Mouse (Mus musculus) liver, embryonic 14.5 days (tissue): ENCODE measurements around the gene Armc9. TPM values are rescaled to one million over a fixed set of nuclear protein-coding genes. Genes with fewer than 3 reads are reported as not detected.

ENCODE experiments used
- ATAC-seq: fragments of 200-750 bp; cut with Nextera tagmentation; 2 replicates; pipeline ENCODE4 v1.8.0; 2017; ENCODE audit warnings: moderate number of reproducible peaks, mild to moderate bottlenecking, moderate library complexity; ENCODE audit not compliant: insufficient read depth
- DNase-seq, 3 experiments: peaks; one replicate each; pipeline ENCODE4 v3.0.0-alpha.2; 2012 to 2013; ENCODE audit warnings: low read depth in 3 of 3, low spot score in 3 of 3
- H3K27ac ChIP-seq: fragments of 300-500 bp; sonication (generic); 2 replicates; pipeline ENCODE4 v1.5.1; 2014; ENCODE audit warnings: moderate library complexity, mild to moderate bottlenecking, control low read depth, inconsistent platforms
- H3K27me3 ChIP-seq: fragments of 300-500 bp; sonication (generic); 2 replicates; pipeline ENCODE4 v1.6.1; 2014; ENCODE audit warnings: mild to moderate bottlenecking, low read length, moderate library complexity; ENCODE audit not compliant: control insufficient read depth, insufficient read depth
- H3K36me3 ChIP-seq: fragments of 300-500 bp; sonication (generic); replicated peaks from 2 replicates; pipeline ENCODE4 v1.6.1; 2014; ENCODE audit warnings: low read depth; ENCODE audit not compliant: control insufficient read depth, insufficient read depth
- H3K4me1 ChIP-seq, 2 experiments: fragments of 200-500 bp in 1 of 2; fragments of 300-500 bp in 1 of 2; sonication (generic) in 1 of 2; replicated peaks; 2 replicates each; pipeline ENCODE4 v1.6.1; 2012 to 2014; ENCODE audit warnings: antibody characterized with exemption in 1 of 2, inconsistent platforms in 1 of 2, low read length in 1 of 2; ENCODE audit not compliant: control insufficient read depth in 2 of 2, insufficient read depth in 2 of 2
- H3K4me2 ChIP-seq: fragments of 300-500 bp; sonication (generic); 2 replicates; pipeline ENCODE4 v1.6.1; 2014; ENCODE audit warnings: low read depth, mild to moderate bottlenecking, control low read depth, moderate library complexity
- H3K4me3 ChIP-seq, 2 experiments: fragments of 200-500 bp in 1 of 2; fragments of 300-500 bp in 1 of 2; sonication (generic) in 1 of 2; 2 replicates each; pipeline ENCODE4 v1.5.1; 2012 to 2014; ENCODE audit warnings: low read depth in 2 of 2, low read length in 2 of 2, mild to moderate bottlenecking in 2 of 2, control low read depth in 1 of 2, inconsistent platforms in 1 of 2, moderate library complexity in 1 of 2; ENCODE audit not compliant: insufficient read depth in 1 of 2
- H3K9ac ChIP-seq: fragments of 300-500 bp; sonication (generic); replicated peaks from 2 replicates; pipeline ENCODE4 v1.6.1; 2014; ENCODE audit warnings: mild to moderate bottlenecking, control low read depth, moderate library complexity
- H3K9me3 ChIP-seq: fragments of 300-500 bp; sonication (generic); 2 replicates; pipeline ENCODE4 v1.6.1; 2016; ENCODE audit warnings: low read length, mixed read lengths; ENCODE audit not compliant: control insufficient read depth
- CTCF ChIP-seq: IDR thresholded peaks from 2 replicates; pipeline ENCODE4 v1.5.1; 2016; ENCODE audit warnings: antibody characterized with exemption, low read depth, control low read depth
- EP300 ChIP-seq: IDR thresholded peaks from 2 replicates; pipeline ENCODE4 v1.6.1; 2016; ENCODE audit warnings: antibody characterized with exemption, low read depth
- WGBS: fragments of 180-500 bp; shearing (Covaris S2); extraction: QIAGEN DNeasy Blood & Tissue Kit; methylation state at CpG from one replicate; pipeline ENCODE4 v1.1.7; 2014; ENCODE audit not compliant: insufficient replicate concordance; 5-methylcytosine and 5-hydroxymethylcytosine counted together
- polyA plus RNA-seq, 2 experiments: library from polyadenylated mRNA; depleted of rRNA in 1 of 2; stranded (reverse) in 1 of 2; unstranded in 1 of 2; fragments of >200 nt; fragmentation: Nextera tagmentation in 1 of 2; extraction: Ambion mirVana in 1 of 2; gene quantifications; 2 replicates each; pipeline versions ENCODE4 v1.2.1 to v1.2.3; 2012 to 2014

Armc9 gene
- polyA plus RNA-seq, 2 experiments: 5.5 to 8.4 TPM

DNA sequence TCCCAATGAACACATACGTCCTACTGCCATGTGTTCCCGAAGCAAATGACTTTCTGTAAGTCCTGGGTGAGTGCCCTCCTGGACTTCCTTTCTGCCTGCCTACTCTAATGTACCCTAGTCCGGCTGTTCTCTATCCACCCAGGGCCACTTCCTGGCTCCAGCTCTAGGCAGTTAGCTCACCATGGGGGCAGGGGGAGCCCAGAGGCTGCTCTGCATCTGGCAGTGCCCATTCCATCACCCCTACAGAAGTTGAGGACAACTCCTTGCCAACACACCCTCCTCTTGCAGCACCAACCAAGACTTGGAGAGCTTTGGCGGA is 114.6 kb downstream of the Armc9 start:
- ATAC-seq (no peak), DNase-seq (no peak)
- Histone ChIP-seq H3K27me3 (no peaks in the 10 kb centered on the region), H3K4me2 (no peak overlapping the region), H3K9ac (no peak overlapping the region), H3K4me1 (peaks cover 5 to 19% of the 10 kb centered on the region in 2 experiments), H3K4me3 (no peak overlapping the region), H3K9me3 (no peaks in the 10 kb centered on the region), H3K27ac (no peak overlapping the region), H3K36me3 (no peaks in the 10 kb centered on the region)
- TF ChIP-seq EP300 (no peak), CTCF (no peak)
- WGBS: 37% methylated on average over 4 of the region's 4 CpGs

DNA sequence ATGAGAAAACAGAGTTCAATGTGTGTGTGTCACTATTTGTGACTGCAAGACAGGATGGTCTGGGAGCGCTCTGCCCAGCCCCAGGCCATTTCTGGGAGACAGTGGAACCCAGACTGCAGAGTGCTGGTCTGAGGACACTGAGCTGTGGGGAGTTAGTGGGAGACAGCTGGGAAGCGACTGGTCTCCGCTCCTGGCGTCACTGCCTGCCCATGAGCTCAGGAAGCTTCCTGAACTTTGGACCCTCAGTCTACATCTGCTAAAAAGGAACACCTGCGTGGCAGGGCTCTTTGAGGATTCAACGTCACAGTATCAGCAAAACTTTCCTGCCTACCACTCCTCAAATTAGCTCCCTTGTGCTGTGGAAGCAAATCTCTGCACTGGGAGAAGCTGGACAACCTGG is 117.1 kb downstream of the Armc9 start:
- ATAC-seq: no peak

DNA sequence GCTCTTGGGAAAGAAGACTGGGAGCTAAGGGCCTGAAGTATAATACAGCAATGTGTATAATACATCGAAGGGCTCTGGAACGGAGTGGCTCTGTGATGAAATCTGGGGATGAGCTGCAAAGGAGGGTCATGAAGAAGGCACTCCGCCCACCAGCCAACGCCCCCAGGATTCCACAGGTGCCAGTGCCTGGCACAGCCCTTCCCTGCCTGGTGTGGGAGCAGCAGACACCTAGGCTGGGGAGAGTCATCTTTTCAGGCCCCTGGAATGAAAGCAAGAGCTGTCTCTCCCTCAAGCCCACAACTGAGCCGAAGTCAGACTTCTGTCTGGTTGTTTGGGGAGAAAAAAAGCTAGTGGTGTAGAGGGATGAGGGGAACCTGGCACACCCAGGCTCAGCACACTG is 122.5 kb downstream of the Armc9 start:
- Histone ChIP-seq H3K4me3 (no peak overlapping the region), H3K9me3 (no peaks in the 10 kb centered on the region), H3K9ac (no peak overlapping the region), H3K27me3 (no peaks in the 10 kb centered on the region), H3K4me2 (no peak overlapping the region), H3K36me3 (no peaks in the 10 kb centered on the region), H3K4me1 (no peaks in the 10 kb centered on the region), H3K27ac (no peak overlapping the region)
- ATAC-seq: no peak
- no peak for DNase-seq
- 78% methylated on average over 5 of the region's 5 CpGs for WGBS
- no peak for TF ChIP-seq CTCF

More for the DNA sequence above, 117.1 kb downstream of the Armc9 start:
- Histone ChIP-seq H3K36me3 (no peaks in the 10 kb centered on the region), H3K4me1 (peaks cover 5 to 15% of the 10 kb centered on the region in 2 experiments), H3K9me3 (no peaks in the 10 kb centered on the region), H3K9ac (no peak overlapping the region), H3K4me3 (no peak overlapping the region), H3K27me3 (no peaks in the 10 kb centered on the region), H3K4me2 (no peak overlapping the region), H3K27ac (no peak overlapping the region)
- no peak for TF ChIP-seq CTCF
- no peak for TF ChIP-seq EP300
- 71% methylated on average over 6 of the region's 6 CpGs for WGBS
- no peak for DNase-seq

DNA sequence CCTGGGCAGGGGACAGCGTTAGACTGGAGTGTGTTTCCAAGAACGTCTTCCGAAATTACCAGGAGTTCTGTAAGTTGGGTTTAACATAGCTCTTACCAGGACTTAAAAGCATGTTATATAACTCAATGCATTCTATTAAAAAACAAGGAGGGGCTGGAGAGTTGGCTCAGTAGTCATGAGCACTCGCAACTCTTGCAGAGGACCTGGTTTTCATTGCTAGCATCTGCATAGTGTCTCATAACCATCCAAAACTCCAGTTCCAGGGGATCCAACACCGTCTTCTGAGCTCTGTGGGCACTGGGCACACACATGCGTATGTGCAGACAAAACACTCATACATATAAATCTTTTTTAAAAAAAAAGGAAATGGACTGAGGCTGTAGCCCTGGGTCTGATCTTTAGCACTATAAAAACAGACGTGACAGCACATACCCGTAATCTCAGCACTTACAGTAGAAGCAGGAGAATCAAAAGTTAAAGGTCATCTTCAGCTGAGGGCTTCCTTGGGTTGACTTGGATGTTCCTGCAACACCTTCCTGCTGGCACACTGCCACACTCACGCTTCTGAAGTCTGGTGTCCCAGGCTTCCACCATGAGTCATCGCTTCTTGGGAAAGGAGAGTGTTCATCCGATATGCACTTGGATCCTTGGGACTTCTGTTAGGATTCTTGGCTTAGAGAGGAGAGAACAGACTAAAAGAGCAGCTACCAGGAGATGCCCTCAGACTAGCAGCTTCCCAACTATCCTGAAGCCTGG is 127.4 kb downstream of the Armc9 start:
- ATAC-seq: no peak
- H3K27ac ChIP-seq: no peak overlapping the region

DNA sequence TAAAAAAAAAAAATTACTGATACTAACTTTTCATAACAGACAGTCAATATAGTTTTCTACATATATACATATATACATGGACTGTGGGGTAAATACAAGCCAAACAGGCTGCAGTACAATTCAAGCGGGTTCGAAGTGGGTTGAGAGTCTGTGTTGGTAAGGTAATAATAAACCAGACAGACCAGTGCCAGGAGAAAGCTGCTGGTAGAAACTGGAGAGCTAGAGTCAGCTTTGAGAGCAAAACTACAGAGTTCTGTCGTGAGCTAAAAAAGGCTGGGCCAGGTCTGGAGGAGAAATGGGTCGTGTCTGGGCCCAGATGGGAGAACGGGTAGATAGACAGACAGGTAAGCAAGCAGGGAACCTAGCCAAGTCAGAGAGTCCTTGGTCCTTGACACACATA is 129.5 kb downstream of the Armc9 start:
- no peak overlapping the region for H3K27ac ChIP-seq
- no peaks in the 10 kb centered on the region for H3K27me3 ChIP-seq
- no peak overlapping the region for H3K4me2 ChIP-seq
- H3K4me1 ChIP-seq: no peaks in the 10 kb centered on the region
- DNase-seq (no peak), ATAC-seq (no peak)
- no peaks in the 10 kb centered on the region for H3K9me3 ChIP-seq
- H3K36me3 ChIP-seq: no peaks in the 10 kb centered on the region
- no peak overlapping the region for H3K4me3 ChIP-seq
- H3K9ac ChIP-seq: no peak overlapping the region
- WGBS: 71% methylated on average over 5 of the region's 5 CpGs
- TF ChIP-seq EP300: no peak
- TF ChIP-seq CTCF: no peak

More for the DNA sequence above, 127.4 kb downstream of the Armc9 start:
- no peak overlapping the region for H3K4me2 ChIP-seq
- 76% methylated on average over 11 of the region's 11 CpGs for WGBS
- no peaks in the 10 kb centered on the region for H3K27me3 ChIP-seq
- TF ChIP-seq EP300: no peak
- no peak for TF ChIP-seq CTCF
- H3K36me3 ChIP-seq: no peaks in the 10 kb centered on the region
- no peaks in the 10 kb centered on the region for H3K9me3 ChIP-seq
- no peaks in the 10 kb centered on the region for H3K4me1 ChIP-seq
- DNase-seq: no peak
- no peak overlapping the region for H3K4me3 ChIP-seq
- H3K9ac ChIP-seq: no peak overlapping the region
